Mouse (Mus musculus): Measurements from ENCODE around the gene Dpy30. TPM values are rescaled to one million over a fixed set of nuclear protein-coding genes. Genes with fewer than 3 reads are reported as not detected.

The Dpy30 gene
- polyA plus RNA-seq, 1 experiment from 2014 or later: 275 TPM

DNA sequence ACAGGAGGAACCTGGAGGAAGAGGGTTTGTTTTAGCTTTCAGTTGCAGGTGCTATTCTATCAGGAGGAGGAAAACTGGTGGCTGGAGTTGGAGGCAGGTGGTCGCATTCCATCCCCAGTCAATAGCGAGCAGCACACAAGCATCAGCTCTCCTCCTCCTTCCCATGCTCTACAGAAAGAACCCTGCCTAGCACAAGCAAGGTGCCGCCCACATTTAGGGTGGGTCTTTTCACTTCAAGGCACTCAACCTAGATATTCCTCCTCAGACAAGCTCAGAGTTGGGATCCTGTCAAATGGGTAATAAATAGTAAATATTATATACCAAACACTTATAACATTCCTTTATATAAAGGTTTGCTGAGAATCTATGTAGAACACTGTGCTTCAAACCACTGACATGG lies 33.5 kb downstream of the Dpy30 start:
- ATAC-seq (ENCODE audit: insufficient number of reproducible peaks, low FRiP score, low TSS enrichment, low read depth) (no peak), DNase-seq (ENCODE audit: low spot score) (no peak)
- no peak overlapping the region for H3K9ac ChIP-seq (ENCODE audit: low read length)
- no peak overlapping the region for H3K4me2 ChIP-seq (ENCODE audit: low read depth, severe bottlenecking)
- 80% methylated on average over 3 of the region's 3 CpGs for WGBS
- 0 out of 2 replicates have a peak, but pooled peaks cover 5% of the 10 kb centered on the region for H3K4me1 ChIP-seq (ENCODE audit: control insufficient read depth, insufficient read depth, low read length)
- H3K9me3 ChIP-seq (ENCODE audit: control insufficient read depth, low read length): no peaks in the 10 kb centered on the region
- H3K4me3 ChIP-seq (ENCODE audit: low read depth, low read length): no peak overlapping the region
- H3K27ac ChIP-seq (replicated peaks; ENCODE audit: low read depth, low read length): no peak overlapping the region
- H3K36me3 ChIP-seq (ENCODE audit: control insufficient read depth, insufficient read depth, low read length): peaks cover 5% of the 10 kb centered on the region
- H3K27me3 ChIP-seq (ENCODE audit: control insufficient read depth, insufficient read depth, low read length): no peaks in the 10 kb centered on the region

DNA sequence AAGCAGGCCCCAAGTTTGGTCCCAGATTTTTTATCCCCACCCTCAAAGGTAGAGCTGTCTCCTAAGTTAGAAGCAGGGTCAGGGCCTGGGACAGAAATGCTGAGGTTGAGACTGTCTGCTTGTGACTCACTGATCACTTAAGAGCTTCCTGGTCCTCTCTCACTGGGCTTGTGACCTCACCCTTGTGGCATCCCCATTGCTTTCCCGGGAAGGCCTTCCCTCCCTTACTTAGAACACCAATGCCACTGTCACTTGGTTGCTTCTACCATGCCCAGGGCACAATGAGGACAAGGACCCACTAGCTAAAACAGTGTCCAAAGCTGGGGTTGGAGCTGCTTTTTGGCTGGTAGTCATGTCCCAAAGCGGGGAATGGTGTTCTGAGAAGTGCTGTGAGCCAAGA lies 35.1 kb downstream of the Dpy30 start:
- Histone ChIP-seq H3K36me3 (ENCODE audit: control insufficient read depth, insufficient read depth, low read length) (peaks cover 5% of the 10 kb centered on the region), H3K4me1 (ENCODE audit: control insufficient read depth, insufficient read depth, low read length) (0 out of 2 replicates have a peak, but pooled peaks cover 5% of the 10 kb centered on the region), H3K4me3 (ENCODE audit: low read depth, low read length) (no peak overlapping the region), H3K9ac (ENCODE audit: low read length) (no peak overlapping the region), H3K4me2 (ENCODE audit: low read depth, severe bottlenecking) (no peak overlapping the region), H3K27me3 (ENCODE audit: control insufficient read depth, insufficient read depth, low read length) (no peaks in the 10 kb centered on the region), H3K9me3 (ENCODE audit: control insufficient read depth, low read length) (no peaks in the 10 kb centered on the region), H3K27ac (replicated peaks; ENCODE audit: low read depth, low read length) (no peak overlapping the region)
- no peak for ATAC-seq (ENCODE audit: insufficient number of reproducible peaks, low FRiP score, low TSS enrichment, low read depth)
- no peak for DNase-seq (ENCODE audit: low spot score)
- WGBS: 79% methylated on average over 2 of the region's 2 CpGs

DNA sequence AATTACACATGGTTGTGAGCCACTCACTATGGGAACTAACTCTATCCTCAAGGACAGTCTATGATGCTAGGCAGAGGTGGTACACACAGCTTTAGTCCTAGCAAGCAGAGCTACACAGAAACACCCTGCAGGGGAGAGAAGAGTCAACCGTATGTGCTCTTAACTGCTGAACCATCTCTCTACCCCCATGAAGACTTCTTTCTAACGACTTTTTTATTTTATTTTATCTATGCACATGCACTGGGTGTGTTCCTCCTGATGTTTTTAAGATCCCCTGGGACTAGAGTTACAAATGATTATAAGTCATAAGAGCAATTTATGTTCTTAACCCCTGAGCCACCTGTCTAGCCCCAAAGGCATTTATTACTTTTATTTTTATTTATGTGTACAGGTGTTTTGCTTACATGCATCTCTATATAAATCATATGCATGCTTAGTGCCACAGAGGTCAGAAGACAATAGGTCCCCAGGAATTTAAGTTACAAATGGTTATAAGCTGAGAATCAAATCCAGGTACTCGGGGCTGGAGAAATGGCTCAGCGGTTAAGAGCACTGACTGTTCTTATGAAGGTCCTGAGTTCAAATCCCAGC lies 37.5 kb downstream of the Dpy30 start:
- H3K9me3 ChIP-seq (ENCODE audit: control insufficient read depth, low read length): no peaks in the 10 kb centered on the region
- no peaks in the 10 kb centered on the region for H3K27me3 ChIP-seq (ENCODE audit: control insufficient read depth, insufficient read depth, low read length)
- H3K4me1 ChIP-seq (ENCODE audit: control insufficient read depth, insufficient read depth, low read length): no peaks in the 10 kb centered on the region
- 88% methylated on average over 4 of the region's 4 CpGs for WGBS
- no peak overlapping the region for H3K4me3 ChIP-seq (ENCODE audit: low read depth, low read length)
- peaks cover 5% of the 10 kb centered on the region for H3K36me3 ChIP-seq (ENCODE audit: control insufficient read depth, insufficient read depth, low read length)
- no peak overlapping the region for H3K4me2 ChIP-seq (ENCODE audit: low read depth, severe bottlenecking)
- no peak overlapping the region for H3K9ac ChIP-seq (ENCODE audit: low read length)
- ATAC-seq (ENCODE audit: insufficient number of reproducible peaks, low FRiP score, low TSS enrichment, low read depth): no peak
- H3K27ac ChIP-seq (replicated peaks; ENCODE audit: low read depth, low read length): no peak overlapping the region
- DNase-seq (ENCODE audit: low spot score): no peak

DNA sequence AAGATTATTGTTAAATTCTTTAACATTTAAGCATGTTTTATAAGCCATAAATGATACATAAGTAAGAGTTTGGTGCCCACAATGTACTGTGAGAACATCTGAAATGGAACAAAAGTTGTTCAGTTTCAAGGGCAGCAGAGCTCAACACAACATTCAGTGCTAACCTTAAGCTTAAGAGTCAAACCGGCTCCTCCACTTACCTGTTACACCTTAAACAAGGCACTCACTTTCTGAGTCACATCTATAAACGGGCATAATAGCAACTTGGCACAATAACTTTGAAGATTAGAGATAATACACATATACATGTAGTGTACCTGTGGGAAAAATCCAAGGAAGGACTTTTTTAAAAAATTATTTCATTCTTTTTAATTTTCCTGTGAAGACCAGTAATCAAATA lies 38.0 kb downstream of the Dpy30 start:
- Histone ChIP-seq H3K4me1 (ENCODE audit: control insufficient read depth, insufficient read depth, low read length) (no peaks in the 10 kb centered on the region), H3K9me3 (ENCODE audit: control insufficient read depth, low read length) (no peaks in the 10 kb centered on the region), H3K27ac (replicated peaks; ENCODE audit: low read depth, low read length) (no peak overlapping the region), H3K4me3 (ENCODE audit: low read depth, low read length) (no peak overlapping the region), H3K36me3 (ENCODE audit: control insufficient read depth, insufficient read depth, low read length) (peaks cover 5% of the 10 kb centered on the region), H3K27me3 (ENCODE audit: control insufficient read depth, insufficient read depth, low read length) (no peaks in the 10 kb centered on the region), H3K4me2 (ENCODE audit: low read depth, severe bottlenecking) (no peak overlapping the region), H3K9ac (ENCODE audit: low read length) (no peak overlapping the region)
- DNase-seq (ENCODE audit: low spot score) (no peak), ATAC-seq (ENCODE audit: insufficient number of reproducible peaks, low FRiP score, low TSS enrichment, low read depth) (no peak)
- 85% methylated on average over 2 of the region's 2 CpGs for WGBS

DNA sequence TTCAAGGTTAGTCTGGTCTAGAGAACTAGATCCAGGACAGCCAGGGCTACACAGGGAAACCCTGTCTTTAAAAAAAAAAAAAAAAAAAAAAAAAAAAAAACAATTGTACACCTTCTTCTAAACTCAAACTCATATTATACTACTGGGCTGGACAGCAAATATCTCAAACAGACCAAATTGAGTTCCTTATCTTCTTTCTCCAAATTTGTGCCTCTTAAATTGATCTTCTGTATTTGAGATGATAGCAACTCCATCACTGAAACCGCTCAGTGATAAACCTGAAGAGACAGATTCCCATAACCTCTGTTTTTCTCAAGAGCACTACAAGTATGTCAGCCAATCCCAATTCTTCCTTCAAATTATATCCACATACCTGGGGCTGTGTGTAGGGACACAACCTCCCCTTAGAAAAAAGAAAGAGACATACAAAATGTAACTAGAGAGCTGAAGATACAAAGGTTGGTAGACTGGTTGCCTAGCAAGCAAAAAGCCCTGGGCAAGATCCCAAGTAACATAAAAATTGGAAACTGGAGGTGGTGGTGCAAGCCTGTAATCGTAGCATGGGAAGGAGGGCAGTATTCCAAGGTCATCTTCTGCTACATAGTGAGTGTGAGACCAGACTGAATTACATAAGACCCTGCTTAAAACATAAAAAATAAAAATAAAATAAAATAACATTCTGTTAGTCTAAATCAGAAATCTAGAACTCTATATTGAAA lies 39.2 kb downstream of the Dpy30 start:
- no peak for ATAC-seq (ENCODE audit: insufficient number of reproducible peaks, low FRiP score, low TSS enrichment, low read depth)
- H3K9ac ChIP-seq (ENCODE audit: low read length): no peak overlapping the region
- WGBS: 92% methylated on average over 2 of the region's 2 CpGs
- H3K36me3 ChIP-seq (ENCODE audit: control insufficient read depth, insufficient read depth, low read length): peaks cover 5% of the 10 kb centered on the region
- no peak overlapping the region for H3K27ac ChIP-seq (replicated peaks; ENCODE audit: low read depth, low read length)
- H3K27me3 ChIP-seq (ENCODE audit: control insufficient read depth, insufficient read depth, low read length): no peaks in the 10 kb centered on the region
- no peak for DNase-seq (ENCODE audit: low spot score)
- no peaks in the 10 kb centered on the region for H3K4me1 ChIP-seq (ENCODE audit: control insufficient read depth, insufficient read depth, low read length)
- no peak overlapping the region for H3K4me3 ChIP-seq (ENCODE audit: low read depth, low read length)
- H3K4me2 ChIP-seq (ENCODE audit: low read depth, severe bottlenecking): no peak overlapping the region
- H3K9me3 ChIP-seq (ENCODE audit: control insufficient read depth, low read length): no peaks in the 10 kb centered on the region

DNA sequence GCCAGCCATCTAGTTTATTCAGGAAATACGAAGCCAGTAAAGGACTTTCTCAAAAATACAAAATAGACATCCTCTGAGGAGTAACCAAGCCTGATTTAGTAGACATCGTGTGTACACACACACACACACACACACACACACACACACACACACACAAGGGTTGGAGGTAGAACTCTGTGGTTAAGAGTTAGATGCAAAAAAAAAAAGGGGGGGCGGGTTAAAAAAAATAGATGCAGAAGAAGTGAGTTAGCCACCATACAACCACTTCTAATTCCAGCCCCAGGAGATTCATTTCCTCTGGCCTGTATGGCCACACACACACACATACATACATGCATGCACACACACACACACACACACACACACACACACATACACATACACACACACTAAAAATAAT lies 41.7 kb downstream of the Dpy30 start:
- Histone ChIP-seq H3K4me2 (ENCODE audit: low read depth, severe bottlenecking) (no peak overlapping the region), H3K4me3 (ENCODE audit: low read depth, low read length) (no peak overlapping the region), H3K4me1 (ENCODE audit: control insufficient read depth, insufficient read depth, low read length) (no peaks in the 10 kb centered on the region), H3K9ac (ENCODE audit: low read length) (no peak overlapping the region), H3K27ac (replicated peaks; ENCODE audit: low read depth, low read length) (no peak overlapping the region), H3K27me3 (ENCODE audit: control insufficient read depth, insufficient read depth, low read length) (no peaks in the 10 kb centered on the region), H3K36me3 (ENCODE audit: control insufficient read depth, insufficient read depth, low read length) (no peaks in the 10 kb centered on the region), H3K9me3 (ENCODE audit: control insufficient read depth, low read length) (no peaks in the 10 kb centered on the region)
- DNase-seq (ENCODE audit: low spot score): no peak
- no peak for ATAC-seq (ENCODE audit: insufficient number of reproducible peaks, low FRiP score, low TSS enrichment, low read depth)
- WGBS: 82% methylated on average over 3 of the region's 3 CpGs

DNA sequence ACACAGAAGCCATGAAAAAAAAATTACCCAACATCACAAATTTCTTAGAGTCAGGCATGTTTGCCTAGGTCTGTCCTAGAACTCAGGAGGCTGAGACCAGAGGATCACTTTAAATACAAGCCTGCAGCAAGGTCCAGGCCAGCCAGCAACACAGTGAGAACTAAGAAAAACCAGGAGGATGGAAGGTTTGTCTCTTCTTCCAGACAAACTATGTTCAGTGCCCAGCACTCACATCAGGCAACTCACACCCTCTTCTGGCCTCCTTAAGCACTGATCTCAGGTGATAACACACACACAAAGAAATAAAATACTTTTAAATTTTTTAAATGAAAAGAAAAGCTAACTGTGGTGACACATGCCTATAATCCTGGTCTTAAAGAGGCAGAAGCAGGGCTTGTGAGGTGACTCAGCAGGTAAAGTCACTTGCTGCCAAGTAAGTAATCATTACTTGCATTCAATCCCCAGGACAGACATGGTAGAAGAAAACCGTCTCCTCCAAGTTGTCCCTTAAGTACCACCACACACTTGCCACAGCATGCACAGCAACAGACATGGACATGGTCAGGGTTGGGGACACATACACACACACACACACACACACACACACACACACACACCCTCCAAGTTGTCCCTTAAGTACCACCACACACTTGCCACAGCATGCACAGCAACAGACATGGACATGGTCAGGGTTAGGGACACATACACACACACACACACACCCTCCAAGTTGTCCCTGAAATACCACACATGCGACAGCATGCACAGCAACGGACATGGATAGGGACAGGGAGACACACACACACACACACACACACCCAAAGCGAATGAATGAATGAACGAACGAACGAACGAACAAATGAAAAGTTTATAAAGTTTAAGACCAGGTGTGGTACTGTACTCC lies 44.5 kb downstream of the Dpy30 start:
- no peaks in the 10 kb centered on the region for H3K27me3 ChIP-seq (ENCODE audit: control insufficient read depth, insufficient read depth, low read length)
- H3K9ac ChIP-seq (ENCODE audit: low read length): no peak overlapping the region
- WGBS: 95% methylated on average over 8 of the region's 8 CpGs
- no peaks in the 10 kb centered on the region for H3K9me3 ChIP-seq (ENCODE audit: control insufficient read depth, low read length)
- H3K4me3 ChIP-seq (ENCODE audit: low read depth, low read length): no peak overlapping the region
- H3K4me2 ChIP-seq (ENCODE audit: low read depth, severe bottlenecking): no peak overlapping the region
- ATAC-seq (ENCODE audit: insufficient number of reproducible peaks, low FRiP score, low TSS enrichment, low read depth) (no peak), DNase-seq (ENCODE audit: low spot score) (no peak)
- H3K36me3 ChIP-seq (ENCODE audit: control insufficient read depth, insufficient read depth, low read length): no peaks in the 10 kb centered on the region; the same call in 1 of the 2 replicates
- no peak overlapping the region for H3K27ac ChIP-seq (replicated peaks; ENCODE audit: low read depth, low read length)
- H3K4me1 ChIP-seq (ENCODE audit: control insufficient read depth, insufficient read depth, low read length): no peaks in the 10 kb centered on the region

DNA sequence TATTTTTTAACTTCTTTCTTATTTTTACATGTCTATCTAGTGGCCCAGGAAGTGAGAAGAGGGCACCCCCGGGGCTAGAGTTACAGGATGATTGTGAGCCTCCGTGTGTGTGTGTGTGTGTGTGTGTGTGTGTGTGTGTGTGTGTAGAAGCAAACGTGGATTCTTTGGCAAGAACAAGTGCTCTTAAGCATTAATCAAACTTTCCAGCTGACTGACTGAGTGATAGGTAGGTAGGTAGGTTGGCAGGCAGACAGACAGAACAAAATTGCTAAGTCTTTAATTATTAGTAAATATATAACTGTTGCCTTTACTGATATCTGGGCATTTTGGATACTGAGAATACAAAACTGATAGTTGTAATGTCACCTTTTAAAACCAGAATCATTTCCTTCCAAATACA lies 49.3 kb downstream of the Dpy30 start:
- ATAC-seq (ENCODE audit: insufficient number of reproducible peaks, low FRiP score, low TSS enrichment, low read depth): no peak
- Histone ChIP-seq H3K4me3 (ENCODE audit: low read depth, low read length) (no peak overlapping the region), H3K9ac (ENCODE audit: low read length) (no peak overlapping the region), H3K4me1 (ENCODE audit: control insufficient read depth, insufficient read depth, low read length) (no peaks in the 10 kb centered on the region), H3K27me3 (ENCODE audit: control insufficient read depth, insufficient read depth, low read length) (no peaks in the 10 kb centered on the region), H3K9me3 (ENCODE audit: control insufficient read depth, low read length) (no peaks in the 10 kb centered on the region), H3K36me3 (ENCODE audit: control insufficient read depth, insufficient read depth, low read length) (no peaks in the 10 kb centered on the region; the same call in 1 of the 2 replicates), H3K27ac (replicated peaks; ENCODE audit: low read depth, low read length) (no peak overlapping the region), H3K4me2 (ENCODE audit: low read depth, severe bottlenecking) (no peak overlapping the region)
- DNase-seq (ENCODE audit: low spot score): no peak
- WGBS: 89% methylated on average over 3 of the region's 3 CpGs
